Mouse (Mus musculus) kidney, postnatal 0 days (tissue): Measurements from ENCODE around the gene Arhgdib. TPM values are rescaled to one million over a fixed set of nuclear protein-coding genes. Genes with fewer than 3 reads are reported as not detected.

Source experiments
- ATAC-seq: fragments of 200-750 bp; cut with Nextera tagmentation; replicated peaks from 2 replicates; pipeline ENCODE4 v1.8.0; 2017; ENCODE audit warnings: low read depth, moderate number of reproducible peaks, moderate TSS enrichment, moderate library complexity; ENCODE audit not compliant: low FRiP score
- DNase-seq: peaks from one replicate; pipeline ENCODE4 v3.0.0-alpha.2; 2016; ENCODE audit warnings: low spot score
- H3K27ac ChIP-seq: fragments of 300-500 bp; sonication (generic); 2 replicates; pipeline ENCODE4 v1.5.1; 2014; ENCODE audit warnings: mild to moderate bottlenecking
- H3K27me3 ChIP-seq: fragments of 300-500 bp; sonication (generic); 2 replicates; pipeline ENCODE4 v1.6.1; 2014; ENCODE audit warnings: low read length, mixed read lengths; ENCODE audit not compliant: insufficient read depth
- H3K36me3 ChIP-seq: fragments of 300-500 bp; sonication (generic); 2 replicates; pipeline ENCODE4 v1.6.1; 2014; ENCODE audit warnings: low read length, mixed read lengths; ENCODE audit not compliant: insufficient read depth
- H3K4me1 ChIP-seq: fragments of 300-500 bp; sonication (generic); replicated peaks from 2 replicates; pipeline ENCODE4 v1.6.1; 2014; ENCODE audit warnings: antibody characterized with exemption, low read length, mixed read lengths; ENCODE audit not compliant: insufficient read depth
- H3K4me2 ChIP-seq: fragments of 300-500 bp; sonication (generic); 2 replicates; pipeline ENCODE4 v1.6.1; 2014; ENCODE audit warnings: mild to moderate bottlenecking, low read length, moderate library complexity, mixed read lengths
- H3K4me3 ChIP-seq: fragments of 300-500 bp; sonication (generic); replicated peaks from 2 replicates; pipeline ENCODE4 v1.5.1; 2014; ENCODE audit warnings: low read depth, low read length
- H3K9ac ChIP-seq: fragments of 300-500 bp; sonication (generic); 2 replicates; pipeline ENCODE4 v1.6.1; 2014; ENCODE audit warnings: low read depth, low read length
- H3K9me3 ChIP-seq: fragments of 300-500 bp; sonication (generic); replicated peaks from 2 replicates; pipeline ENCODE4 v1.6.1; 2016; ENCODE audit warnings: low read length, inconsistent platforms, mixed read lengths
- CTCF ChIP-seq: IDR thresholded peaks from 2 replicates; pipeline ENCODE4 v1.5.1; 2016; ENCODE audit warnings: antibody characterized with exemption, low read depth, mild to moderate bottlenecking, moderate library complexity
- WGBS: fragments of 180-500 bp; shearing (Covaris S2); extraction: QIAGEN DNeasy Blood & Tissue Kit; methylation state at CpG from one replicate; pipeline ENCODE4 v1.1.7; 2014; 5-methylcytosine and 5-hydroxymethylcytosine counted together
- polyA plus RNA-seq: library from polyadenylated mRNA; unstranded; fragments of >200 nt; fragmentation: Nextera tagmentation; extraction: Ambion mirVana; gene quantifications from 2 replicates; pipeline ENCODE4 v1.2.1, GENCODE M21; 2015

Arhgdib gene
- polyA plus RNA-seq, 1 experiment from 2014 or later: 106 TPM

DNA sequence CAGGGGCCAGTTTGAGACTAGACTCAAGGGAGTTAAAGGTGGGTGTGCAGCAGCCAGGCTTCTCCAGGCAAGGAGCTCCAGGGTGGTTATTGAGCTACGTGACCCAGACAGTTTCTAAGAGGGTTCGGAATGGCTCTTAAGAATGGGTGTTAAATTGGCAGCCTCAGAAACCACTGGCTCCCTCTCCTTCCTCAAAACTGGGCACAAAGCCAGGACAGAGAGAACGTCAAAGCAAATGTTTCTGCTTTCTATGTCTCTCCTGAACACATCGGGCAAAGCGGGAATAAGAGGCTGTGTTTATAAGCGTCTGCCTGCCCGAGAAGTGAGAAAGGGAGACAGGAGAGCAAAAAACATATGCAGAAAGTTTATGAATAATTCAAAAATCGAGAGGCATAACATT, 67.1 kb downstream of the Arhgdib start:
- peak overlapping the region; percentile 40; the same call in 1 of the 2 replicates for H3K9ac ChIP-seq
- no peaks in the 10 kb centered on the region for H3K9me3 ChIP-seq
- H3K36me3 ChIP-seq: no peaks in the 10 kb centered on the region
- H3K4me3 ChIP-seq: peak overlapping the region; percentile 36
- DNase-seq (no peak), ATAC-seq (no peak)
- no peak for TF ChIP-seq CTCF
- H3K4me2 ChIP-seq: peak overlapping the region; percentile 45
- no peaks in the 10 kb centered on the region for H3K27me3 ChIP-seq
- H3K4me1 ChIP-seq: no peaks in the 10 kb centered on the region; the same call in 1 of the 2 replicates
- WGBS: 35% methylated on average over 8 of the region's 8 CpGs
- H3K27ac ChIP-seq: peak overlapping the region; percentile 11; the same call in 1 of the 2 replicates

Other genes starting within 250 kb of the Arhgdib start
- 0.04 and 0.11 TPM in 2 replicates for gene Gucy2c, start 160.1 kb downstream of the Arhgdib start, polyA plus RNA-seq
- 0.64 and 0.88 TPM in 2 replicates for gene Hist4h4, start 137.5 kb downstream of the Arhgdib start, polyA plus RNA-seq
- gene H2afj, start 133.7 kb downstream of the Arhgdib start, polyA plus RNA-seq: 168 and 180 TPM in 2 replicates
- 1.6 and 2.1 TPM in 2 replicates for gene BC049715, start 114.3 kb downstream of the Arhgdib start, polyA plus RNA-seq
- gene Wbp11, start 113.7 kb downstream of the Arhgdib start, polyA plus RNA-seq: 76.4 and 82.9 TPM in 2 replicates
- 2.1 TPM in 2 replicates for gene Smco3, start 106.4 kb downstream of the Arhgdib start, polyA plus RNA-seq
- 7.4 and 9.3 TPM in 2 replicates for gene Art4, start 84.2 kb downstream of the Arhgdib start, polyA plus RNA-seq
- 605 and 626 TPM in 2 replicates for gene Mgp, start 66.1 kb downstream of the Arhgdib start, polyA plus RNA-seq
- 0.23 and 0.34 TPM in 2 replicates for gene Erp27, start 19.7 kb downstream of the Arhgdib start, polyA plus RNA-seq
- 0.04 and 0.67 TPM in 2 replicates for gene Pde6h, start 18.1 kb downstream of the Arhgdib start, polyA plus RNA-seq
- gene Rerg, start 228.6 kb upstream of the Arhgdib start, polyA plus RNA-seq: 23.9 and 24.5 TPM in 2 replicates